Mouse (Mus musculus): Measurements from ENCODE around the gene Olfr1151. TPM values are rescaled to one million over a fixed set of nuclear protein-coding genes. Genes with fewer than 3 reads are reported as not detected.

Olfr1151 gene
- polyA plus RNA-seq, 1 experiment from 2014 or later = not detected

Other genes with a start within 250 kb of the Olfr1151 start
- not detected in 2 replicates for gene Olfr1130, start 249.7 kb upstream of the Olfr1151 start, polyA plus RNA-seq (2014; fragmentation: Nextera tagmentation; extraction: Ambion mirVana)
- not detected in 2 replicates for gene Olfr1131, start 228.8 kb upstream of the Olfr1151 start, polyA plus RNA-seq (2014; fragmentation: Nextera tagmentation; extraction: Ambion mirVana)
- not detected in 2 replicates for gene Olfr1132, start 218.3 kb upstream of the Olfr1151 start, polyA plus RNA-seq (2014; fragmentation: Nextera tagmentation; extraction: Ambion mirVana)
- not detected in 2 replicates for gene Olfr1133, start 208.5 kb upstream of the Olfr1151 start, polyA plus RNA-seq (2014; fragmentation: Nextera tagmentation; extraction: Ambion mirVana)
- gene Olfr1134, start 197.4 kb upstream of the Olfr1151 start, polyA plus RNA-seq (2014; fragmentation: Nextera tagmentation; extraction: Ambion mirVana) = not detected in 2 replicates
- not detected in 2 replicates for gene Olfr1135, start 182.2 kb upstream of the Olfr1151 start, polyA plus RNA-seq (2014; fragmentation: Nextera tagmentation; extraction: Ambion mirVana)
- gene Olfr1136, start 161.9 kb upstream of the Olfr1151 start, polyA plus RNA-seq (2014; fragmentation: Nextera tagmentation; extraction: Ambion mirVana) = not detected in 2 replicates
- gene Olfr1137, start 142.7 kb upstream of the Olfr1151 start, polyA plus RNA-seq (2014; fragmentation: Nextera tagmentation; extraction: Ambion mirVana) = not detected in 2 replicates
- not detected in 2 replicates for gene Olfr1138, start 115.9 kb upstream of the Olfr1151 start, polyA plus RNA-seq (2014; fragmentation: Nextera tagmentation; extraction: Ambion mirVana)
- gene Olfr1140, start 112.1 kb upstream of the Olfr1151 start, polyA plus RNA-seq (2014; fragmentation: Nextera tagmentation; extraction: Ambion mirVana) = not detected in 2 replicates
- gene Olfr1141, start 101.9 kb upstream of the Olfr1151 start, polyA plus RNA-seq (2014; fragmentation: Nextera tagmentation; extraction: Ambion mirVana) = not detected in 2 replicates
- gene Olfr152, start 76.4 kb upstream of the Olfr1151 start, polyA plus RNA-seq (2014; fragmentation: Nextera tagmentation; extraction: Ambion mirVana) = not detected in 2 replicates
- gene Olfr1143, start 55.3 kb upstream of the Olfr1151 start, polyA plus RNA-seq (2014; fragmentation: Nextera tagmentation; extraction: Ambion mirVana) = not detected in 2 replicates
- not detected in 2 replicates for gene Olfr1145, start 46.0 kb upstream of the Olfr1151 start, polyA plus RNA-seq (2014; fragmentation: Nextera tagmentation; extraction: Ambion mirVana)
- not detected in 2 replicates for gene Olfr1148, start 25.3 kb upstream of the Olfr1151 start, polyA plus RNA-seq (2014; fragmentation: Nextera tagmentation; extraction: Ambion mirVana)
- not detected in 2 replicates for gene Olfr1150-ps1, start 11.9 kb upstream of the Olfr1151 start, polyA plus RNA-seq (2014; fragmentation: Nextera tagmentation; extraction: Ambion mirVana)
- not detected in 2 replicates for gene Olfr1152, start 10.6 kb downstream of the Olfr1151 start, polyA plus RNA-seq (2014; fragmentation: Nextera tagmentation; extraction: Ambion mirVana)
- not detected in 2 replicates for gene Olfr1153, start 39.1 kb downstream of the Olfr1151 start, polyA plus RNA-seq (2014; fragmentation: Nextera tagmentation; extraction: Ambion mirVana)
- not detected in 2 replicates for gene Olfr1154, start 49.3 kb downstream of the Olfr1151 start, polyA plus RNA-seq (2014; fragmentation: Nextera tagmentation; extraction: Ambion mirVana)
- not detected in 2 replicates for gene Olfr1155, start 89.3 kb downstream of the Olfr1151 start, polyA plus RNA-seq (2014; fragmentation: Nextera tagmentation; extraction: Ambion mirVana)
- gene Olfr1156, start 97.2 kb downstream of the Olfr1151 start, polyA plus RNA-seq (2014; fragmentation: Nextera tagmentation; extraction: Ambion mirVana) = not detected in 2 replicates
- gene Olfr1157, start 112.4 kb downstream of the Olfr1151 start, polyA plus RNA-seq (2014; fragmentation: Nextera tagmentation; extraction: Ambion mirVana) = not detected in 2 replicates
- gene Olfr74, start 118.8 kb downstream of the Olfr1151 start, polyA plus RNA-seq (2014; fragmentation: Nextera tagmentation; extraction: Ambion mirVana) = not detected in 2 replicates
- gene Olfr1158, start 134.3 kb downstream of the Olfr1151 start, polyA plus RNA-seq (2014; fragmentation: Nextera tagmentation; extraction: Ambion mirVana) = not detected in 2 replicates
- not detected in 2 replicates for gene Olfr1160, start 152.4 kb downstream of the Olfr1151 start, polyA plus RNA-seq (2014; fragmentation: Nextera tagmentation; extraction: Ambion mirVana)
- gene Olfr1161, start 166.9 kb downstream of the Olfr1151 start, polyA plus RNA-seq (2014; fragmentation: Nextera tagmentation; extraction: Ambion mirVana) = not detected in 2 replicates
- not detected in 2 replicates for gene Olfr73, start 181.8 kb downstream of the Olfr1151 start, polyA plus RNA-seq (2014; fragmentation: Nextera tagmentation; extraction: Ambion mirVana)
- gene Olfr1162, start 195.3 kb downstream of the Olfr1151 start, polyA plus RNA-seq (2014; fragmentation: Nextera tagmentation; extraction: Ambion mirVana) = not detected in 2 replicates
- not detected in 2 replicates for gene Olfr1163, start 216.0 kb downstream of the Olfr1151 start, polyA plus RNA-seq (2014; fragmentation: Nextera tagmentation; extraction: Ambion mirVana)
- gene Olfr1164, start 238.1 kb downstream of the Olfr1151 start, polyA plus RNA-seq (2014; fragmentation: Nextera tagmentation; extraction: Ambion mirVana) = not detected in 2 replicates